Mouse (Mus musculus): ENCODE measurements at regions not wholly inside any gene's neighbourhood (a gene's known extent, or its start where the extent isn't known, plus 50 kb on each side); places are given as distances from the start of the nearest gene placed in this dataset.

- TF ChIP-seq CTCF (IDR thresholded peaks at IDR 0.05; ENCODE audit: low read depth) = no peak
- TF ChIP-seq EP300 (IDR thresholded peaks at IDR 0.05; ENCODE audit: low read depth) = no peak
Observed at GRCm38 (mm10) chr6:143439484-143439883, 272.5 kb downstream of the Etnk1 start.
